Mouse (Mus musculus): Measurements from ENCODE around the gene Nfatc4. TPM values are rescaled to one million over a fixed set of nuclear protein-coding genes. Genes with fewer than 3 reads are reported as not detected.

Gene Nfatc4
- polyA plus RNA-seq, 1 experiment, result 2.8 TPM

DNA sequence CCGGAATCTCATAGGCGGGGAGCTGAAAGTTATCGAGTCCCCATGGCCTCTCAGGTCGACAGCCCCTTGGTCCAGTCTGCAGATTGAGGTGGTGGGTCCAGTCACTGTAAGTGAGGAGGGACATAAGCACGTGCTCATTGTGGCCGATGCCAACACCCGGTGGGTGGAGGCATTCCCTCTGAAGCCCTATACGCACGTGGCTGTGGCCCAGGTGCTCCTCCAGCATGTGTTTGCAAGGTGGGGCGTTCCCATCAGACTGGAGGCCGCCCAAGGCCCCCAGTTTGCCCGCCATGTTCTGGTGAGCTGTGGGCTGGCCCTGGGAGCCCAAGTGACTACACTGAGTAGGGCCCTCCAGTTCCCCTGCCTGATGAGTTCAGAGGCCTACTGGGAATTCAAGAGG, 49.1 kb downstream of the Nfatc4 start:
- H3K79me2 ChIP-seq (ENCODE audit: control insufficient read depth, insufficient read depth), result no peaks in the 10 kb centered on the region
- H3K27me3 ChIP-seq (ENCODE audit: control insufficient read depth, insufficient read depth, insufficient read length), result no peaks in the 10 kb centered on the region
- no peak overlapping the region for H3K4me2 ChIP-seq (ENCODE audit: low read depth)
- H3K4me3 ChIP-seq, result no peak overlapping the region
- no peaks in the 10 kb centered on the region for H3K36me3 ChIP-seq (ENCODE audit: control insufficient read depth, insufficient read depth)
- TF ChIP-seq POLR2AphosphoS2 (IDR thresholded peaks at IDR 0.05; ENCODE audit: insufficient read length, low read depth) (no peak), MYOG (IDR thresholded peaks at IDR 0.05; ENCODE audit: control insufficient read depth in 1 of 3, insufficient read depth in 1 of 3, insufficient read length in 2 of 3, low read depth in 2 of 3) (no peak), MAX (IDR thresholded peaks at IDR 0.05; ENCODE audit: low read depth) (no peak), TCF12 (IDR thresholded peaks at IDR 0.05; ENCODE audit: insufficient read depth, poor library complexity, severe bottlenecking) (no peak), SRF (IDR thresholded peaks at IDR 0.05; ENCODE audit: control insufficient read depth, insufficient read length, low read depth) (no peak)
- H3ac ChIP-seq (ENCODE audit: control insufficient read depth, insufficient read length), result no peak overlapping the region

DNA sequence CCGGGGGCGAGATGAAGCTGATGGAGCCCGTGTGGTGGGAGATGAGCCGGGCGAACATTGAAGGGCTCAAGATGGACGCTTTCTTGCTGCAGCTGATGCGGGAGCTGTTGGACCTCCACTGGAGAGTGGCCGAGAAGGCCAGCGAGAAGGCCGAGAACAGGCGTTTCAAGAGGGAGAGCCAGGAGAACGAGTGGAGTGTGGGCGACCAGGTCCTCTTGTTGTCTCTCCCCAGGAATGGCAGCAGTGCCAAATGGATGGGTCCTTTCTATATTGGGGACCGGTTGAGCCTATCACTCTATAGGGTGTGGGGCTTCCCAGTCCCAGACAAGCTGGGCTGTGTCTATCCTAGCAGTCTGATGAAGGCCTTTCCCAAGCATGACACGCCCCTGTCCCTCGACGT, 49.6 kb downstream of the Nfatc4 start:
- no peaks in the 10 kb centered on the region for H3K36me3 ChIP-seq (ENCODE audit: control insufficient read depth, insufficient read depth)
- H3K4me2 ChIP-seq (ENCODE audit: low read depth), result no peak overlapping the region
- no peak overlapping the region for H3ac ChIP-seq (ENCODE audit: control insufficient read depth, insufficient read length)
- H3K79me2 ChIP-seq (ENCODE audit: control insufficient read depth, insufficient read depth), result no peaks in the 10 kb centered on the region
- no peak overlapping the region for H3K4me3 ChIP-seq
- no peaks in the 10 kb centered on the region for H3K27me3 ChIP-seq (ENCODE audit: control insufficient read depth, insufficient read depth, insufficient read length)
- TF ChIP-seq USF1 (IDR thresholded peaks at IDR 0.05; ENCODE audit: low read depth), result no peak
- TF ChIP-seq CEBPB (IDR thresholded peaks at IDR 0.05; ENCODE audit: insufficient read depth, poor library complexity, severe bottlenecking), result no peak
- no peak for TF ChIP-seq POLR2AphosphoS2 (IDR thresholded peaks at IDR 0.05; ENCODE audit: insufficient read length, low read depth)
- no peak for TF ChIP-seq REST (IDR thresholded peaks at IDR 0.05; ENCODE audit: insufficient read depth, insufficient read length)
- TF ChIP-seq MYOG (IDR thresholded peaks at IDR 0.05; ENCODE audit: control insufficient read depth in 1 of 3, insufficient read depth in 1 of 3, insufficient read length in 2 of 3, low read depth in 2 of 3), result no peak
- TF ChIP-seq MAX (IDR thresholded peaks at IDR 0.05; ENCODE audit: low read depth), result no peak
- no peak for TF ChIP-seq E2F4 (IDR thresholded peaks at IDR 0.05; ENCODE audit: insufficient read depth)
- no peak for TF ChIP-seq SRF (IDR thresholded peaks at IDR 0.05; ENCODE audit: control insufficient read depth, insufficient read length, low read depth)
- TF ChIP-seq TCF3 (IDR thresholded peaks at IDR 0.05; ENCODE audit: insufficient read length, low read depth), result no peak

DNA sequence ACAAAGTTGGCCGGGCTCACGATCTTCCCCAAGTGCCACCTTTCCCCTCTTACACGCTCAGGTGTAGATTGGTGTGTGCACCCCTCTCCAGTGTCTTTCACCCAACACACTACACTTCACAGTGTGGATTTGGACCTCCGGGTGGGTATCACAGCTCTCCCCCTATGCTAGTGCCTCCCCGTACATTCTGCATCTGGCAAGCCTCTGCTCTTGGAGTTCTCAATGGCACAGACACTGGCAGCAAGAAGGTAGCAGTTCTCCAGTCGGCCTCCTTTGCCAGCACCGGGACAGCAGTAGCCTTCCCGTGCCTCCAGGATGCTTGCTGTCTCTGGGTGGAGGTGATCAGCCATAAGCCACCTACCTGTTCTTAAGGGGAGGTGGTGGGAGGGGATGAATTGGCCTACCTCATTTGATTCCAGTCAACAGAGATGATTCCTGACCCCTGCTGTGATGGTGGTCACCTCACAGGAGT, 50.3 kb downstream of the Nfatc4 start:
- no peaks in the 10 kb centered on the region for H3K36me3 ChIP-seq (ENCODE audit: control insufficient read depth, insufficient read depth)
- TF ChIP-seq POLR2A (IDR thresholded peaks at IDR 0.05; ENCODE audit: insufficient read length, low read depth), result no peak
- TF ChIP-seq MAX (IDR thresholded peaks at IDR 0.05; ENCODE audit: low read depth), result no peak
- TF ChIP-seq REST (IDR thresholded peaks at IDR 0.05; ENCODE audit: insufficient read depth, insufficient read length), result no peak
- no peak for TF ChIP-seq USF1 (IDR thresholded peaks at IDR 0.05; ENCODE audit: low read depth)
- no peak for TF ChIP-seq CEBPB (IDR thresholded peaks at IDR 0.05; ENCODE audit: insufficient read depth, poor library complexity, severe bottlenecking)
- TF ChIP-seq MYOG (IDR thresholded peaks at IDR 0.05; ENCODE audit: control insufficient read depth in 1 of 3, insufficient read depth in 1 of 3, insufficient read length in 2 of 3, low read depth in 2 of 3), result no peak
- no peak for TF ChIP-seq TCF3 (IDR thresholded peaks at IDR 0.05; ENCODE audit: insufficient read length, low read depth)
- no peak overlapping the region for H3K4me3 ChIP-seq
- no peak overlapping the region for H3K4me2 ChIP-seq (ENCODE audit: low read depth)
- no peaks in the 10 kb centered on the region for H3K79me2 ChIP-seq (ENCODE audit: control insufficient read depth, insufficient read depth)
- no peak overlapping the region for H3ac ChIP-seq (ENCODE audit: control insufficient read depth, insufficient read length)
- no peaks in the 10 kb centered on the region for H3K27me3 ChIP-seq (ENCODE audit: control insufficient read depth, insufficient read depth, insufficient read length)

- peak overlapping the region; percentile 55 for H3K4me2 ChIP-seq (ENCODE audit: low read depth)
- no peak overlapping the region for H3K4me3 ChIP-seq
- H3K79me2 ChIP-seq (ENCODE audit: control insufficient read depth, insufficient read depth), result no peaks in the 10 kb centered on the region
- H3K27me3 ChIP-seq (ENCODE audit: control insufficient read depth, insufficient read depth, insufficient read length), result no peaks in the 10 kb centered on the region
- TF ChIP-seq POLR2AphosphoS2 (IDR thresholded peaks at IDR 0.05; ENCODE audit: insufficient read length, low read depth), result peak; percentile 20
- TF ChIP-seq SRF (IDR thresholded peaks at IDR 0.05; ENCODE audit: control insufficient read depth, insufficient read length, low read depth), result no peak
- H3K36me3 ChIP-seq (ENCODE audit: control insufficient read depth, insufficient read depth), result no peaks in the 10 kb centered on the region
- H3ac ChIP-seq (ENCODE audit: control insufficient read depth, insufficient read length), result no peak overlapping the region
These were observed 51.1 kb downstream of the Nfatc4 start for GRCm38 (mm10) chr14:55873714-55874683.

GRCm38 (mm10) chr14:55877469-55878315, 54.7 kb downstream of the Nfatc4 start:
- TF ChIP-seq POLR2A (IDR thresholded peaks at IDR 0.05; ENCODE audit: insufficient read length, low read depth), result peak; percentile 54
- TF ChIP-seq USF1 (IDR thresholded peaks at IDR 0.05; ENCODE audit: low read depth), result no peak
- no peak for TF ChIP-seq MAX (IDR thresholded peaks at IDR 0.05; ENCODE audit: low read depth)
- TF ChIP-seq POLR2AphosphoS2 (IDR thresholded peaks at IDR 0.05; ENCODE audit: insufficient read length, low read depth), result peak; percentile 28
- Histone ChIP-seq H3ac (ENCODE audit: control insufficient read depth, insufficient read length) (no peak overlapping the region), H3K79me2 (ENCODE audit: control insufficient read depth, insufficient read depth) (no peaks in the 10 kb centered on the region), H3K4me2 (ENCODE audit: low read depth) (peak overlapping the region; percentile 65), H3K36me3 (ENCODE audit: control insufficient read depth, insufficient read depth) (no peaks in the 10 kb centered on the region), H3K27me3 (ENCODE audit: control insufficient read depth, insufficient read depth, insufficient read length) (no peaks in the 10 kb centered on the region), H3K4me3 (no peak overlapping the region)
